Mouse (Mus musculus) forebrain, embryonic 14.5 days (tissue): ENCODE measurements around the gene Gnb1. TPM values are rescaled to one million over a fixed set of nuclear protein-coding genes. Genes with fewer than 3 reads are reported as not detected.
"Not testable (repeated sequence)": the region's sequence is repeated elsewhere in the genome, so short reads cannot be mapped to it uniquely, and the experiment has no call there.

Source experiments
- ATAC-seq: fragments of 200-750 bp; cut with Nextera tagmentation; 2 replicates; pipeline ENCODE4 v1.8.0; 2017; ENCODE audit warnings: mild to moderate bottlenecking, moderate library complexity
- DNase-seq: peaks from one replicate; pipeline ENCODE4 v3.0.0-alpha.2; 2015; ENCODE audit warnings: low spot score
- H3K27ac ChIP-seq: fragments of 300-500 bp; sonication (generic); 2 replicates; pipeline ENCODE4 v1.5.1; 2014; ENCODE audit warnings: low read depth, mild to moderate bottlenecking, control low read depth, low read length, moderate library complexity
- H3K27me3 ChIP-seq: fragments of 300-500 bp; sonication (generic); replicated peaks from 2 replicates; pipeline ENCODE4 v1.6.1; 2014; ENCODE audit warnings: low read length, control low read depth, mixed read lengths; ENCODE audit not compliant: control insufficient read depth, insufficient read depth
- H3K36me3 ChIP-seq: fragments of 300-500 bp; sonication (generic); 2 replicates; pipeline ENCODE4 v1.6.1; 2014; ENCODE audit warnings: low read length, control low read depth; ENCODE audit not compliant: control insufficient read depth, insufficient read depth
- H3K4me1 ChIP-seq: fragments of 300-500 bp; sonication (generic); 2 replicates; pipeline ENCODE4 v1.6.1; 2014; ENCODE audit warnings: antibody characterized with exemption, low read length, control low read depth; ENCODE audit not compliant: control insufficient read depth, insufficient read depth
- H3K4me2 ChIP-seq: fragments of 300-500 bp; sonication (generic); 2 replicates; pipeline ENCODE4 v1.6.1; 2014; ENCODE audit warnings: mild to moderate bottlenecking, control low read depth, low read length
- H3K4me3 ChIP-seq: fragments of 300-500 bp; sonication (generic); 2 replicates; pipeline ENCODE4 v1.5.1; 2014; ENCODE audit warnings: low read depth, low read length, control low read depth
- H3K9ac ChIP-seq: fragments of 300-500 bp; sonication (generic); 2 replicates; pipeline ENCODE4 v1.6.1; 2014; ENCODE audit warnings: mild to moderate bottlenecking, low read length, control low read depth, moderate library complexity
- H3K9me3 ChIP-seq: fragments of 300-500 bp; sonication (generic); replicated peaks from 2 replicates; pipeline ENCODE4 v1.6.1; 2016; ENCODE audit warnings: low read length, control low read depth, mixed read lengths; ENCODE audit not compliant: control insufficient read depth
- WGBS: fragments of 180-500 bp; shearing (Covaris S2); extraction: QIAGEN DNeasy Blood & Tissue Kit; methylation state at CpG from one replicate; pipeline ENCODE4 v1.1.7; 2014; 5-methylcytosine and 5-hydroxymethylcytosine counted together
- polyA plus RNA-seq: library from polyadenylated mRNA; unstranded; fragments of >200 nt; fragmentation: Nextera tagmentation; extraction: Ambion mirVana; gene quantifications from 2 replicates; pipeline ENCODE4 v1.2.1, GENCODE M21; 2014

Gene Gnb1
- polyA plus RNA-seq, 1 experiment from 2014 or later: 1,105 TPM

DNA sequence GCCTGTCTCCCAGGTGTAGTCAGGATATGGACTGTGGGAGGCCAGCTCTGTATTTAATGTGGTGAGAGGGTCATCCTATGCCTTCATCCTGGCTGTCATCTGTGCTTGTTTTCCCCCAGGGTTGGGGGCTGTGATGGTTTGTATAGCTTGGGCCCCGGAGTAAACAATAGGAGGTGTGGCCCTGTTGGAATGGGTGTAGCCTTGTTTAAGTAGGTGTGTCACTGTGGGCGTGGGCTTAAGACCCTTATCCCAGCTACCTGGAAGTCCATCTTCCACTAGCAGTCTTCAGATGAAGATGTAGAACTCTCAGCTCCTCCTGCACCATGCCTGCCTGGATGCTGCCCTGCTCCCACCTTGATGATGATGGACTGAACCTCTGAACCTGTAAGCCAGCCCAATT lies 17.4 kb upstream of the Gnb1 start:
- not testable (repeated sequence) for H3K9me3 ChIP-seq, ATAC-seq, H3K4me1 ChIP-seq, H3K27me3 ChIP-seq, H3K36me3 ChIP-seq, DNase-seq, H3K4me2 ChIP-seq, H3K4me3 ChIP-seq, H3K9ac ChIP-seq, H3K27ac ChIP-seq
- WGBS: 55% methylated on average over 2 of the region's 2 CpGs

DNA sequence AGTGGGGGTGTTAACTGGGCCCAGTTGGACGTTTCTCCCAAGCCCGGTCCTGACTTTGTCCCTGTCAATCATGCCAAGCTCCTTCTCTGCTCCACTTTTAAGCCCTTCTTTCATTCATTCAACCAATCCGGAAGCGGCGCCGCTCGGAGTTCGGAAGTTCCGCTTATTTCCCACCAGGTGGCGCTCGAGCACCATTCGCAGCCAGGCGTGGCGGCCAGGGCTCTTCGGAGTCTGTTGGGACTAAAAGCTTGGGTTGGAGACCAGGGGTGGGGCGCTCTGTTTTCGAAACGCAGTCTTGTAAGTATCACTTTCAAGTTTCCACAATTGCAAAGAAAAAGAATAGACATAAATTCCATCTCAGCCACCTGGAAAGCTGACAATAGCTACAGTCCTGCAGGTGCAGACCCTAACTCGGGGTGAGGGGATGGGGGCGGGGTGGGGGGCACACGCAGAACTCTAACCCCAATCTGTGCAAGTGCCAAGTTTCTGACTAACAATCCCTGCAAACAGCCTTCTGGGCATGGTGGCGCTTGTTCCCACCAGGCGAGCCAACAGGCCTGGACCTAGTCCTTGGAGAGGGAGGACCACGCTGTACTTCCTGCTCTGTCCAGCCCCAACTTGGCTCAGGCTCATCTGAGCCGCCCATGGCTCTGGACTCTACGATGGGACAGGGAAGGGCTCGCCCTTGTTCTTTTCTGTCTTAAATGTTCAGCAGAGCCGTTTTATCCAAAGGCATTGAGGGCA lies 9.6 kb upstream of the Gnb1 start:
- Histone ChIP-seq H3K4me2 (peak overlapping the region; percentile 34), H3K27me3 (no peaks in the 10 kb centered on the region), H3K27ac (no peak overlapping the region), H3K4me3 (no peak overlapping the region), H3K4me1 (no peaks in the 10 kb centered on the region), H3K36me3 (no peaks in the 10 kb centered on the region), H3K9me3 (no peaks in the 10 kb centered on the region), H3K9ac (no peak overlapping the region)
- 22% methylated on average over 28 of the region's 28 CpGs for WGBS
- DNase-seq (peak; percentile 87), ATAC-seq (peak; percentile 86)

DNA sequence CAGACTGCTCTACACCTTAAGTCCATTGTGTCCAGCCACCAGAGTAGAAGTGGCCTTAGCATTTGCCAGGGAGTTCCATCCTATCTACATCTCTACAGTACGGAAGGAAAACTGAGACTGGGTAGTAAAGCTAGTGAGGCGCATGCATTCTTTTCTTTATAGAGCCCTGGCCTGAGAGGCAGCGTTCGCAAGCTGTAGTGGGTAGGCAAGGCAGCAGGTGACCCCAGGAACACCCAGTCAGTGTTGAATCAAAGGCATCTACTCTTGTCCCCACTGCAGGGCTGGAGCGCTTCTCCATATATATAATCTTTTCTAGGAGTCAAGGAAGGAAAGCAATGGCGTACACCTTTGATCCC lies 9.1 kb upstream of the Gnb1 start:
- 92% methylated on average over 6 of the region's 6 CpGs for WGBS
- Histone ChIP-seq H3K9me3 (no peaks in the 10 kb centered on the region), H3K27ac (no peak overlapping the region), H3K36me3 (no peaks in the 10 kb centered on the region), H3K4me3 (no peak overlapping the region), H3K4me1 (no peaks in the 10 kb centered on the region), H3K27me3 (no peaks in the 10 kb centered on the region), H3K4me2 (no peak overlapping the region), H3K9ac (no peak overlapping the region)
- ATAC-seq (no peak), DNase-seq (no peak)

DNA sequence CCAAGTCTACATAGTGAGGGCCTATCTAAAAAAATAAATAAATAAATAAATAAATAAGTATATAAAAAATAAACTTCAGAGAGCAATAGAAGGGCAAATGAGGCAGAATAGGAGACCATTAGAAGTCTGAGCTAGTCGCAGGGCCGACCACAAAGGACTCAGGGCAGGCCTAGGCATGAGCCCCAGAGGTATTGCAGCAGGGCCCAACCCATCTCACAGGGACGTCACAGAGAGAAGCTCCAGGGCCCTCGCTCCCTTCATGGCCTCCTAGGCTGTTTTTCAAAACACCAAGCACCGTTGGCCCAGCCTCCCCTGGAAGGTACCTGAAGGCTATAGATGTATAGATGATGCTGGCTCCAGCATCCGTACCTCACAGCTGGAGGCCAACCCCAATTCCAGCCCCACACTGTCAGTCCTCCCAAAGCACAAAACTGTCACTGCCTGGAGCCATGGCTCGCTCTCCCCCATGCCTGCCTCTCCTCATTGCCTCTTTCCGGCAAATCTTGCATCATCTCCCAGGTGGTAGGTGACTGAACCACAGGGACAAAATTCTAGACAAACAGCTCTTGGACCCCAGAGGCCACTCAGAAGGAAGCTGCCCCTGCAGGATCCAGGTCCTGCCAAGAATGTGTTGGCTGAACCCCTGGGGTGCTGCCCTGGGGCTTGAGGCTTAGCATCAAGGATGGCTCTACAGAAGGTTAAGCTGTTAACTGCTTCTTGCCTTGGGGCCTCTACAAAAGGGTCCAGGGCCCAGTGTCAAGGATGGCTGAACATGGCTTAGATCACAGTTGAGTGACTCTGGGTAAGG lies 8.2 kb upstream of the Gnb1 start:
- 56% methylated on average over 8 of the region's 8 CpGs for WGBS
- Histone ChIP-seq H3K9ac (no peak overlapping the region), H3K4me1 (peaks cover 3% of the 10 kb centered on the region; the same call in 1 of the 2 replicates), H3K4me3 (no peak overlapping the region), H3K27ac (no peak overlapping the region), H3K4me2 (no peak overlapping the region), H3K27me3 (no peaks in the 10 kb centered on the region), H3K9me3 (no peaks in the 10 kb centered on the region), H3K36me3 (no peaks in the 10 kb centered on the region)
- DNase-seq (no peak), ATAC-seq (no peak)

DNA sequence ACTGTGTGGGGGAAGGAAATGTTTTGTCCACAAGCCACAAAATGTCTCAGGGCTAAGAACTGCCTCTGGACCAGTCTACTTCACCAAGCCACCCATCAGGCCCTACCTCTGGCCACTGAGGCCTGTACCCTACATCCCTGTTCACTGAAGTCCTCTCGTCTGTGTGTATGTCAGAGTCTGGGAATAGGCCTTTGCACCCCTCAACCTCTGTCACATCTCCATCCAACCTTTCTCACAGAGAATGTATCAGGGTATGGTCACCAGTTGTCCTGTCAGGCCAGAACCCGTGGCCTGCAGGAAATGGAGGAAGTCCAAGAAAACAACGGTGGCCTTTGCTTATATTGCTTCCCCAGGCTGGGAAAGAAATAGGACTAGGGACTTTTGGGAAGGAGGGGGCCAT lies 5.6 kb upstream of the Gnb1 start:
- Histone ChIP-seq H3K4me2 (no peak overlapping the region), H3K4me1 (peaks cover 11% of the 10 kb centered on the region), H3K27ac (no peak overlapping the region), H3K36me3 (no peaks in the 10 kb centered on the region), H3K27me3 (no peaks in the 10 kb centered on the region), H3K4me3 (no peak overlapping the region), H3K9ac (no peak overlapping the region), H3K9me3 (no peaks in the 10 kb centered on the region)
- DNase-seq (no peak), ATAC-seq (no peak)
- 86% methylated on average over 3 of the region's 3 CpGs for WGBS

DNA sequence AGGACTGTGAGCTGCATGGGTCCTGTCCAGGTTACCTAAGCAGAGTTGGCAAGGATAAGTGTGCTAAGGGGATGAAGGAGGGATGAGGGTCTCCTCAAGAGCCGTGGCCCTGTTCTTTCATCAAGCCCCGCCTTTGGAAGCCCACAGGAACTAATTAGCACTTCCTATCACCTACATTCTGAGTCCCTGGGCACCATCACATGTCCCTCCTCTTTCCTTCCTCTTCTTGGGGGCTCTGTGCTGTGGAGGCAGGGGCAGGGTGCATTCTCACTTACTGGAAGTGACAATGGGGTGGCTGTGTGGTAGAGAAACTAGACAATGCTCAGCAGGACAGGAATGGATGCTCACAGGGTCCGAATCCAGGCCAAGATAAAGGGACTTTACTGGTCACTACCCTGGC lies 3.4 kb upstream of the Gnb1 start:
- ATAC-seq: no peak
- no peak for DNase-seq

DNA sequence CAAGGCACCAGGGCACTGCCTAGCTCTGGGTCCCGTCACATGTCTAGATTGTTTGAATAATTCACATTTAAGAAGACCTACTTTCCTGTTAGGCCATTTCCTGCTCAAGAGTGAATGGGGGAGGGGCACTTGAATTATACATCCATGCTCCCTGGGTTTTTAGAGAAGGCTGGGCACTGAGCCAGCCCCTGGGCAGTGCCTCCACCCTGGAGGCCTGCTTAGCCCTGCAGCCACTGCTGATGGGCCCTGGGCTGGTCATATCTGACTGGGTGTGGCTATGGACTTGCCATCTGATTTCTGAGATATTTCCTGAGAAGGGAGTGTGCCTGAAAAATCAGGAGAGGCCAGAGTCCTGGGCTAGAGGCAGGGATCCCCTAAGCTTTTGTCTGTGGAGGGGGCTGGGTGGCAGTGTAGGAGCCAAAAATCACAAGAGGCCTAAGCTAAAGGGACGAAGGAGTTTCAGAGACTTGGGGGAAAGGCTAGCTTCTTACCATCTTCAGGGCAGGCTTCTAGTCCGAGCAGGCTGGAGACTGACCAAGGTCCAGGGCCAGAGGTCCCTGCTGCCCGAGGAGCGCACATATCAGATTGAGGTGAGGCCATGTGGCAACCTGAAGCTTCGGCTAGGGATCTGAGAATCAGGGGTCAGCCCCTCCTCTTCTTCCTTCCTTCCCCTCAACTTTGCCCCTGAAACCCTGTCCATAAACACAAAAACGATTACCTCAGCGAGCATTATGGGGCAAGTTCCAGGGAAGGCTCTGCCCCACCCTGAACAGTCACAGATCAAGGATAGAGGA lies 2.7 kb upstream of the Gnb1 start:
- DNase-seq (peak; percentile 81), ATAC-seq (peak; percentile 36; the same call in 1 of the 2 replicates)
- Histone ChIP-seq H3K36me3 (no peaks in the 10 kb centered on the region), H3K4me2 (no peak overlapping the region), H3K27me3 (no peaks in the 10 kb centered on the region), H3K9me3 (no peaks in the 10 kb centered on the region), H3K4me3 (no peak overlapping the region), H3K9ac (no peak overlapping the region), H3K27ac (0 out of 2 replicates have a peak overlapping the region, but pooled peaks have one; percentile 6), H3K4me1 (peaks cover 19% of the 10 kb centered on the region)
- 81% methylated on average over 8 of the region's 8 CpGs for whole genome bisulfite sequencing

More for the DNA sequence above, 3.4 kb upstream of the Gnb1 start:
- no peak overlapping the region for H3K4me3 ChIP-seq
- WGBS: 42% methylated on average over 3 of the region's 3 CpGs
- H3K9me3 ChIP-seq: no peaks in the 10 kb centered on the region
- H3K27me3 ChIP-seq: no peaks in the 10 kb centered on the region
- H3K9ac ChIP-seq: no peak overlapping the region; the same call in 1 of the 2 replicates
- H3K27ac ChIP-seq: peak overlapping the region; percentile 33; the same call in 1 of the 2 replicates
- H3K36me3 ChIP-seq: no peaks in the 10 kb centered on the region
- H3K4me1 ChIP-seq: peaks cover 14% of the 10 kb centered on the region
- no peak overlapping the region for H3K4me2 ChIP-seq

DNA sequence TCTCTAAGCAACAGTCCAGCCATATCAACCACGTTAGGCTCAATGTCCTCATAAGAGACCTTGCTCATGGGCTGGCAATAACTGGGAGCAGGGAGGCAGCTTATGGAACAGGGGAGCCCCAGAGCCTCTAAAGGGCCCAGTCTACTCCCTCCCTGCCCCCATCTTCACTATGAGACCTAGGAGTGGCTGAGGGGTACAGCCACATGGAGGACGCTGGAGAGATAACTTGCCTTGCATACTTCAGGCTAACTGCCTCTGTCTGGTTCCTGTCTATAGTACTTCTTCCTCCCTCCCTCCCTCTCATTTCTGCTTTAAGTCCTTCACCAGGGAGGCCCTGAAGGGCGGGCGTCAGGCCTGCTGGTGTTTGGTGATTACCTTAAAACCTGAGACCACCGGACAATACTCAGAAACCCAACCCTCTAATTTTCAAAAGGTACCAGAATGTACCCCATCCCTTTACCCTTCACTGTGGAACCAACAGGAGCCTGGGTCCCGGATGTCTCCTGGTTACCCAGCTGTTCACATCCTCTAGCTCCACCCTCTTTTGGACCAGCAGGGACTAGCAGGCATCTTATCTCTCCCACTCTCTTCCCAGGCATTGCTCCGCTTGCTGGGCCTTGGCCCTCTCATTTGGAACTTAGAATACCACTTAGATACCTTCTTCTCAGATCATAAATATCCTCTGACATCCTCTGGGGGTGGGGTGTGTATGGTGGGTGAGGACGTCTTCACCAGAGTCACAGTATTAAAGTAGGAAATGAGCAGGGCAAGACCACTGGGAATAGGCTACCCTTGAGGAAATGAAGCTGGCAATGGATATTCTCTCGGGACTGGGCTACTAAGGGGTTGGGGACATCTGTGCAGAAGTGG lies 1.8 kb upstream of the Gnb1 start:
- Histone ChIP-seq H3K36me3 (no peaks in the 10 kb centered on the region), H3K9ac (no peak overlapping the region), H3K9me3 (no peaks in the 10 kb centered on the region), H3K4me1 (peaks cover 25% of the 10 kb centered on the region), H3K4me2 (no peak overlapping the region), H3K27ac (no peak overlapping the region), H3K4me3 (no peak overlapping the region), H3K27me3 (no peaks in the 10 kb centered on the region)
- 81% methylated on average over 9 of the region's 9 CpGs for WGBS
- ATAC-seq (no peak), DNase-seq (no peak)
